Mouse (Mus musculus) liver, adult 2 months (tissue): ENCODE results near the gene Sbp. TPM values are rescaled to one million over a fixed set of nuclear protein-coding genes. Genes with fewer than 3 reads are reported as not detected.
"Not testable (repeated sequence)": the region's sequence is repeated elsewhere in the genome, so short reads cannot be mapped to it uniquely, and the experiment has no call there.

Source experiments
- DNase-seq: peaks from one replicate; pipeline ENCODE4 v3.0.0-alpha.2; 2011; ENCODE audit warnings: low read depth, low spot score; ENCODE audit errors: extremely low read depth
- H3K27ac ChIP-seq: fragments of 200-500 bp; replicated peaks from 2 replicates; pipeline ENCODE4 v1.5.1; 2012; ENCODE audit warnings: low read depth, mild to moderate bottlenecking, control low read depth, inconsistent platforms, low read length; ENCODE audit not compliant: insufficient read depth
- H3K27me3 ChIP-seq: fragments of 200-500 bp; 2 replicates; pipeline ENCODE4 v1.6.1; 2012; ENCODE audit warnings: mild to moderate bottlenecking, moderate library complexity, low read length, inconsistent platforms; ENCODE audit not compliant: control insufficient read depth, insufficient read depth
- H3K36me3 ChIP-seq: fragments of 200-500 bp; 2 replicates; pipeline ENCODE4 v1.6.1; 2012; ENCODE audit warnings: low read length, inconsistent platforms; ENCODE audit not compliant: control insufficient read depth, insufficient read depth
- H3K4me1 ChIP-seq: fragments of 200-500 bp; 2 replicates; pipeline ENCODE4 v1.6.1; 2011; ENCODE audit warnings: low read length; ENCODE audit not compliant: control insufficient read depth, insufficient read depth
- H3K4me3 ChIP-seq: fragments of 200-500 bp; 2 replicates; pipeline ENCODE4 v1.5.1; 2011; ENCODE audit warnings: low read depth, mild to moderate bottlenecking, control low read depth, low read length, moderate library complexity; ENCODE audit not compliant: insufficient read depth
- H3K79me2 ChIP-seq: fragments of 200-500 bp; 2 replicates; pipeline ENCODE4 v1.6.1; 2012; ENCODE audit warnings: inconsistent platforms, mild to moderate bottlenecking, low read length, moderate library complexity; ENCODE audit not compliant: control insufficient read depth, insufficient read depth
- H3K9ac ChIP-seq: fragments of 200-500 bp; 2 replicates; pipeline ENCODE4 v1.6.1; 2012; ENCODE audit warnings: low read depth, mild to moderate bottlenecking, control low read depth, inconsistent platforms, low read length
- CTCF ChIP-seq: fragments of 200-500 bp; IDR thresholded peaks from 2 replicates; pipeline ENCODE4 v1.5.1; 2011; ENCODE audit warnings: low read depth, low read length, control low read depth
- POLR2A ChIP-seq: fragments of 200-500 bp; IDR thresholded peaks from 2 replicates; pipeline ENCODE4 v1.6.1; 2011; ENCODE audit warnings: low read length, control low read depth; ENCODE audit not compliant: insufficient read depth; ENCODE audit errors: extremely low read depth
- WGBS: fragments of 180-500 bp; shearing (Covaris S2); methylation state at CpG from one replicate; pipeline ENCODE4 v1.1.7; 2018; 5-methylcytosine and 5-hydroxymethylcytosine counted together
- polyA plus RNA-seq: library from polyadenylated mRNA; depleted of rRNA; stranded (reverse); fragments of >200 nt; gene quantifications from 2 replicates; pipeline ENCODE4 v1.2.3, GENCODE M21; 2012; rRNA removed
- total RNA-seq: library from RNA; depleted of rRNA; stranded (reverse); fragments of >200 nt; gene quantifications from 2 replicates; pipeline ENCODE4 v1.2.3, GENCODE M21; 2014; rRNA removed

The Sbp gene
- total RNA-seq: not detected in 2 replicates
- polyA plus RNA-seq: not detected in 2 replicates

GRCm38 (mm10) chr17:23941372-23941771 is at the start of gene Sbp:
Gene Sbp (plus strand): TSS chr17:23941672.
- 0 out of 2 replicates have a peak, but pooled peaks cover 3% of the 10 kb centered on the region for H3K27me3 ChIP-seq
- DNase-seq: no peak

DNA sequence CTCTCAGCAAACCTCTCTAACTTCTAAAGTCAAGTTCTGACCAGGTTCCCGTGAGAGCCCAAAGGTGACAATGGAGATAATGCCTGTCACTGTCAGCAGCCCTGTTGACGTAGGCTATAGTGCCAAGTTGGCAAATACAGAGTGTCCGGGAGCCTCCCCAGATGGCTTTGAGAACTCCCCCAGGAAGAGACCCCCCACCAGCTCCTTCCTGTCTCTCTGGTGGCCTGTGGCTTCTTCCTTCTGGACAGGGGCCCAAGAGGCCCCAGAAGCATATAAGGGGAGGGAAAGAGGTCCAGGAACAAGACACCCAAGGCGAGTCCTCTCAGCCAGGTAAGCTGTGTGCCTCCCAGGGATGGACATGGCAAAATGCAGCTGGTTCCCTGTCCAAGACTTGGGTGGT is 24.3 kb upstream of the Sbp start, which contains the start of gene Dcpp3:
Gene Dcpp3 (plus strand): TSS at position 301 of the 400 bp plus-strand sequence.
- H3K4me1 ChIP-seq, H3K27me3 ChIP-seq, H3K36me3 ChIP-seq, H3K9ac ChIP-seq, H3K27ac ChIP-seq, H3K79me2 ChIP-seq, DNase-seq, H3K4me3 ChIP-seq: not testable (repeated sequence)
- 51% methylated on average over 4 of the region's 4 CpGs for WGBS

More at GRCm38 (mm10) chr17:23941372-23941771, at the start of gene Sbp:
- no peak for TF ChIP-seq CTCF
- TF ChIP-seq POLR2A: no peak
- Histone ChIP-seq H3K79me2 (no peaks in the 10 kb centered on the region), H3K36me3 (no peaks in the 10 kb centered on the region), H3K4me1 (no peaks in the 10 kb centered on the region), H3K27ac (no peak within 1 kb of the TSS), H3K9ac (no peak within 1 kb of the TSS), H3K4me3 (no peak within 1 kb of the TSS)

DNA sequence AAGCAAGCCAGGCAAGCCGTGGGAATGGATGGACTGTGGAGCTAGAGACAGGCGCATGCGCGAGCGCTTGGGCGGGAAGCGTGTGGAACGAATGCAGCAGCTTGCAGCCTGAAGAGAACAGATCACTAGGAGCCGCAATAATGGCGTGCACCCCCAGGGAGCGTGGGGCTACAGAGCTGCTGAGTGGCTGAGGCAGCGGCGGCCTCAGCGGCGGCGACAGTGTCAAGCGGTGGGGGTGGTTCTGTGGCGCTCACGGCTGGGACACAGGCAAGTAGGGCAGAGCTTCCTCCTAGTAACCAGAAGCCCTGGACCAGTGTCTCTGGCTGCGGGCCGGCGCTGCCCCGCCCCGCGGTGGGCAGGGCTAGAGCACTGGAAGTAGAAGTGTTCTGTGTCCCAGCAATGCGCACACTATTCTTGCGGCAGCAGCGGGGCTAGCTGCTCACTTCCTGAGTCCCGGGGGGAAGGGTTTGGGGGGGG is 16.9 kb upstream of the Sbp start:
- no peak overlapping the region for H3K27ac ChIP-seq
- peak; percentile 79 for DNase-seq
- H3K36me3 ChIP-seq: no peaks in the 10 kb centered on the region
- H3K79me2 ChIP-seq: no peaks in the 10 kb centered on the region
- TF ChIP-seq POLR2A (peak; percentile 71; the same call in 1 of the 2 replicates), CTCF (no peak)
- H3K27me3 ChIP-seq: no peaks in the 10 kb centered on the region
- WGBS: under 1% methylated on average over 29 of the region's 29 CpGs
- H3K9ac ChIP-seq: peak overlapping the region; percentile 8
- peak overlapping the region; percentile 66 for H3K4me3 ChIP-seq
- no peaks in the 10 kb centered on the region; the same call in 1 of the 2 replicates for H3K4me1 ChIP-seq

GRCm38 (mm10) chr17:23925090-23925493 is 16.4 kb upstream of the Sbp start:
- peak; percentile 37 for DNase-seq
- Histone ChIP-seq H3K79me2 (no peaks in the 10 kb centered on the region), H3K27me3 (no peaks in the 10 kb centered on the region), H3K4me3 (peak overlapping the region; percentile 66), H3K4me1 (no peaks in the 10 kb centered on the region; the same call in 1 of the 2 replicates), H3K27ac (peak overlapping the region; percentile 47), H3K9ac (peak overlapping the region; percentile 55), H3K36me3 (no peaks in the 10 kb centered on the region)
- TF ChIP-seq POLR2A (no peak), CTCF (no peak)
- 0% methylated on average over 14 of the region's 14 CpGs for WGBS

GRCm38 (mm10) chr17:23931157-23931556 is 10.3 kb upstream of the Sbp start:
- Histone ChIP-seq H3K4me1 (no peaks in the 10 kb centered on the region), H3K9ac (no peak overlapping the region), H3K4me3 (no peak overlapping the region), H3K79me2 (no peaks in the 10 kb centered on the region), H3K27me3 (no peaks in the 10 kb centered on the region), H3K36me3 (no peaks in the 10 kb centered on the region), H3K27ac (no peak overlapping the region)
- 76% methylated on average over 5 of the region's 5 CpGs for WGBS
- TF ChIP-seq POLR2A (no peak), CTCF (no peak)
- DNase-seq: no peak

- not testable (repeated sequence) for H3K36me3 ChIP-seq, H3K79me2 ChIP-seq, DNase-seq, H3K4me1 ChIP-seq, H3K27me3 ChIP-seq, H3K9ac ChIP-seq, H3K27ac ChIP-seq, H3K4me3 ChIP-seq
- 84% methylated on average over 4 of the region's 4 CpGs for WGBS
Observed at GRCm38 (mm10) chr17:23947486-23947885, 6.0 kb downstream of the Sbp start.
